Mouse (Mus musculus): ENCODE data around the gene Stat4.
A peak's percentile ranks its signal among the peaks of the same experiment; 100 is the strongest.

Stat4 gene

DNA sequence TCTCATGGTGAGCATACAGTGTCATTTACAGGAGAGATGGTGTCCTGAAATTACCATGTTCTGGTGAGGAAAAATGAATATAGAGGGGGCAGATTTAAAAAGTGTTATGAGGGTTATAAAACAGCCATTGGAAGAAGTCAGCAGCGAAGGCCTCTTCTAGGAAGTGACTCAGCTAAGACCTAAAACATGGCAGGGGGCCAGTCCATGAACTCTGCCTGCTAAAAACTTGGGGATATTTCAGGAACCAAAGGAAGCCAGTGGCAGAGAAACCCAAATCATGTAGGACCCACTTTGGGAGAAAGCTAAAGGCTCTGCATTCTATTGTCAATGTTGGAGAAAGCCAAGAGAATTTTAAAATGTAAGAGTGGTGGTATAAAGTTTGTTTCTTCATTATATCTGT, 125.4 kb downstream of the Stat4 start:
- DNase-seq: no peak

DNA sequence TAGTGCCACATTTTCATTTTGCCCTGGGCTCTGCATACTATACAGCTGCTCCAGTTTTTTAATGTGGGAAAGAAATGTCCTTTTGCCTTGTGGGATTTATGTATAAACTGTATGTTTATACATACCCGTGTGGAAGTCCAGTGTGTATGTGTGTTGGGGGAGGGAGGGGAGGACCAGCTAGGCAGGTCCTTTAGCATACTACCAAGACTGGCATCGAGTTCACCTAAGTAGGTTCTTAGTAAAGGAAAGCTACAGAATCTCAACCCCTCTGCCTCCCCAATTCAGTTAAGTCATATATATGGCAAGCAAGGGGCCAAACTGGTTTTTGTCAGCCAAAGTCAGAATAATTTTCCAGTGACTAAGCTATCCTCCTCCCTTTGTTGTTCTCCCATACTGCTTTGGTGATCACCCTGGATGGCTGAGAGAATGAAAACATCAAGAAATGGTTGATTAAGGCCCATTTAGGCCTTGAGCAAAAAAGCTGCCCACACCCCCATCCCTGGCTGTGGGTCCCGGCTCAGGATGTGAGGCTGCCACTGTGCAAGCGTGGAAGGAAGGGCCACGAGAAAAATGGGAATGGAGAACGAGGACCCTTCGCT, 126.2 kb downstream of the Stat4 start:
- DNase-seq: no peak

DNA sequence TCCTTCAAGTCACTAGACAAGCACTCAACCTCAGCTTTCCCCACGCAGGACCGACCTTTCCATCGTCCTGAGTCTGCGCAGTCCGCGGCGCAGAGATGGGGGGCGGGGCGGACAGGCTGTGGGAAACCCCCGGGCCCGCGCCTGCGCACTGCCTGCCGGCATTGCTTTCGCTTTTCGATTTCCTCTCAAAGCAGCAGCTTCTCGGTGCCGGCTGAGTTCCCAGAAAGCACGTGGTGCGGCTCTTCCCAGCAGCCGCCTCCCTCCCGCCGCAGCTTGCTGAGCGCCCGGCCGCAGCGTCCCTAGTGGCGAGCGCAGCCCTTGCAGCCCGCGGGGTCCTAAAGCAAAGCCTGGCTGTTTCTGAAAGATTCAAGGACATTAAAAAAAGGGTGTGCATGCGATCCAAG, 126.7 kb downstream of the Stat4 start:
- DNase-seq: peak; percentile 98

DNA sequence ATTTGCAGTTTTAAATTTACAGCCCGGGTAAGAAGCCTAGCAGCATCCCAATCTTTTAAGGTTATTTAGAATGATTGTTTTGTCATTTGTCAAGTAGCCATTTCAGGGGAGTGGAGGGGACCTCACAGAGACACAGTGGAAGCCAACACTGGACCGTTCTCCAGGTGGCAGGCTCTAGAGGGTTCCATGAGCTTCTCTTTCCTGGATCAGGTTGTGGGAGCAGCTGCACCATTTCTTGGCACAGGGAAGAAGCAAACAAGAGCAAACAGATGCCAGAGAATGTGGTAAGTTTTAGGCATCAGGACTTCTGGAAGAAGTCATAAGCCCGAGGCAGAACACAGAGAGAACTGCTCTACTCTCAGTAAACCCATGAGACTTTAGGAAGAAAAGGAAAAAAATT, 129.5 kb downstream of the Stat4 start:
- no peak for DNase-seq

DNA sequence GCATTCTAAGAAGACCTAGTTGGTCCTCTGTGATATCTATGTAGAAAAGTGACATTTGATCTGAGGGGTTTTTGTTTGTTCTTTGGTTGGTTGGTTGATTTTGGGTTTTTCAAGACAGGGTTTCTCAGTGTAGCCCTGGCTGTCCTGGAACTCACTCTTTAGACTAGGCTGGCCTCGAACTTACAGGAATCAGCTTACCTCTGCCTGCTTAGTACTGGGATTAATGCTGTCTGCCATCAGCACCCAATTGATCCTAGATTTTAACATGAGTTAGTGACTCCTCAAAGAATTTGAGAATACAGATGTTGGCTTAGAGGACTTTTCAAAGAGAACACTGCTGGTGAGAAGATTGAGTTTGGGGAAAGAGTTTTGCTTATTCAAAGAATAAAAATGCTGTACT, 130.8 kb downstream of the Stat4 start:
- no peak for DNase-seq

DNA sequence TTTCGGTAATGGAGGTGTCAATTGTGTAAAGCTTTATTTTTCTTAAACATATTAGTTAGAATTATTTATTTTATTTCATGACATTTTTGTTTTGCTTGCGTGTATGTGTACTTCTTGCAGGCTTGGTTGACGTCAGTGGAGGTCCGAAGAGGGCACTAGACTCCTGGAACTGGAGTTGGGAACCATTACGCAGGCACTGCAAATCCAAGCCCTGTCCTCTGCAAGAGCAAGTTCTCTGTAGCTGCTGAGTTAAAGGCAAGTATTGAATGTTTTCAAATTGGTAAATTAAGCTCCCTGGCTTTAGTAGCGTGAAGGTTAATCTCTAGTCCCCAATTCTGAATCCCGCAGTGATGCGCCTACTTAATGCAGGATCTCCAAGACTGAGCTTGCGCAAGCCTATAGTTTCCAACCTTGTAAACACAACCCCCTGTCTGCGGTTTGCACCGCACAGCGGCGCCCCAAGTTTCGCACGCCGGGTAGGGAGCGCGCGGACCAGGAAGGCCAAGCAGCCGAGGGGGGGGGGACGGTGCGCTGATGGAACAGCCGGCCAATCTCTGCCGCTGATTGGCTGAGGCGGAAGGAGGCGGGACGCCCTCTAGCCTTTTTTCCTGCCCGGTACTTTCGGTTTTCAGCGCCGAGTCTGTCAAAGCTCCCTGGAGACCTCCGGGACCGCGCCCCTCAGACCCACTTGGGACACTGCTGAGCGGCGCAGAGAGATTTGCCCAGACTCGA, 132.1 kb downstream of the Stat4 start, which contains the start of gene Stat1:
Stat1 (plus strand) TSS at position 581 of the 732 bp plus-strand sequence.
- peak; percentile 78 for DNase-seq

DNA sequence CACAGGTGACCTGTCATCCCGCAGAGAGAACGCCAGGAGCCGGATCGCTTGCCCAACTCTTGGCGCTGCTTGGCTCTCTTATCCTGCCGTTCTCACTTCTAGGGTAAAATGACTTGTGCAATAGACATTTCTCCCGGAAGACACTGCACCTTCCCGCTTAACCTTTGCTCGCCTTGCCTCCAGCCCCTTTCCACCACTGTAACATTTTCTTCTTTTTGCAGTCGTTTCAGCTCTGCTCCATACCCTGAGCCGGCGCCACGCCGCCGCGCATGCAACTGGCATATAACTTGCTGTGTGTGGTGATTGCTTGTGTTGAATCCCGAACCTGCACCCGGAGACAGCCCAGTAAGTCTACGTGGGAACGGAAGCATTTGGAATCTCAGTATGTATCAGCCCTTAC, 132.7 kb downstream of the Stat4 start:
- DNase-seq: no peak

DNA sequence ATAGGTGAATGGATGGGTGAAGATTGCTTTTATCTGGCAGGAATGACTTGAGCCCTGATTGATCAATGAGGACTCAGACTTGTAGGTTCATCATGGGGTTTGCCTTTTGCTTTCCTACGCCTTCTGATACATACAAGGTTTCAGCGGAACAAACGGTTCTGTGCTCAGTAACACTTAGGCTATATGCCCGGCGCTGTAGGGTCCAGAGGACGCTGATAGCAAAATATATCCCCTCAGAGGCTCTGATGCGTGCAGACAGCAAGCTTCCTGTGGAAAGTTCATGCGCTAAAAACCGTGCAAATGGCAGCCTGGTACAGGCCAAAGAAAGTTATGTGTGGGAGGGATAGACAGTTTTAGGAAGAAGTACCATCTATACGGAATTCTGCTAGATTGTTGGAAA, 133.2 kb downstream of the Stat4 start:
- no peak for DNase-seq

DNA sequence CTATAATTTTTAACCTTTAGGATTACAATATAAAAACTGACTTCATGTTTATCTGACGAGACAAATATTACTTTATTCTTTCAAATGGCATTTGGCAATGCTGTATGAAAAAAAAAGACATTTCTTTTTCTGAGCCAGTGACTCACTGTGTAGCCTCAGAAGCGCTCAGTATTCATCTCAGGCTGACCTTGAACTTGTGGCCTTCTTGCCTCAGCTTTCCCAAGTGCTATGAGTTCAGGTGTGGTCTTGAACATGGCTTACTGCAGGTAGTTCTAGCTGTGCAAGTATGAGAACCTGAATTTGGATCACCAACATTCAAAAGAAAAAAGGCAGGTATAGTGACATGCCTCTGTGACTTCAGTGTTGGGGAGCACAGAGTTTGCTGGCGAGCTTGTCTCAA, 134.1 kb downstream of the Stat4 start:
- DNase-seq: no peak

DNA sequence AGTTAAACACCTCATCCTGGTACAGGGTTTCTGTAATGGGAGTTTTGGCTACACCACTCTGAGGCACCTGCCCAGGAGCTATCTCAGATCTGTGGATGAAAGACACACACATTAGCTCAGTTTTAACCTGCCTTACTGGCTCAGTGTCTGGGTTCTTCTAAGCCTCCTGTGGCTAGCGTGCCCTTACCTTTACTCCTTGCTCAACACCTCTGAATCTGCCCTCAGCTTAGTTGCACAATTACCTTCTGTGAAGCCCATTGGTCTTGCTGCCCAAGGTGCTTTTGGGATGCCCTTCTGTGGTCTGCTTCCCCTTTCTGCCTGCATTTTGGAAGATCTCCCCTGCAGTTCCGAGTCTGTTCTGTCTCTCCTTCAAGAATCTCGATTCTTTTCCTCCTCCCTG, 137.9 kb downstream of the Stat4 start:
- DNase-seq: no peak

DNA sequence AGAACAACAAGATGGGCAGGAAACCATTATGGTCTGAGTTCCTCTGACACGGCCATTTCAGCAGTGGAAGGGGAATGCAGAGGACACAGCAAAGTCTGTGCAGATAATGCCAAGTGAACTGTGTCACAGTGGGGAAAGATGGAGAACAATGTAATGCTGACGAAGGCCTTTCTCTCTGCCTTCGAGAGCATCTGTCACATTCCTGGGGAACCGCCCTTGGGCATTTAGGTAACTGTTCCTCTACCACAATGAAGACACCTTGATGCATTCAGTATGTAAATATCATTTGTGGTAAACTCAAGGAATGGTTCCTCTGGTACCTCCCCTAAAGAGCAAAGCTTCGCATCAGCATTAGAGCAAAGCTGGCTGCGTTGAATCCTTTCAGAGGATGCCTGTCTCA, 140.4 kb downstream of the Stat4 start:
- no peak for DNase-seq

DNA sequence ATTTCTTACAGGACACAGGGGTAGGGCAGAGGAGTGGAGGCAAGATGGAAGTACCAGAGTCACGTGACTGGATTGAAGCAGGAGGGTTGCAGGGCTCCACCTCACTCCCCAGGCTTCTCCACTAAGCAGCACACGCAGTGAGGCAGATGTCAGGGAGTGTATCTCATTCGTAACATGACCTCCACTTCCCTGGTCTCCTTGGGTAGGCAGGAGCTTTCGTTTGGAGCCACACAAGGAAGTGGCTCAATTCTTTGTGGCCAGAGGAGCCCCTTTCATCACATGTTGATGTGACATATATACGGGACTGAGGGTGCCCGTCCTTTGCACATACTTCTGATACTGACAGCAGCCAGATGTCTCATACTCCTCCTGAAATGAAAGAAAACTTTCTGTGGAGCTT, 142.8 kb downstream of the Stat4 start:
- no peak for DNase-seq

DNA sequence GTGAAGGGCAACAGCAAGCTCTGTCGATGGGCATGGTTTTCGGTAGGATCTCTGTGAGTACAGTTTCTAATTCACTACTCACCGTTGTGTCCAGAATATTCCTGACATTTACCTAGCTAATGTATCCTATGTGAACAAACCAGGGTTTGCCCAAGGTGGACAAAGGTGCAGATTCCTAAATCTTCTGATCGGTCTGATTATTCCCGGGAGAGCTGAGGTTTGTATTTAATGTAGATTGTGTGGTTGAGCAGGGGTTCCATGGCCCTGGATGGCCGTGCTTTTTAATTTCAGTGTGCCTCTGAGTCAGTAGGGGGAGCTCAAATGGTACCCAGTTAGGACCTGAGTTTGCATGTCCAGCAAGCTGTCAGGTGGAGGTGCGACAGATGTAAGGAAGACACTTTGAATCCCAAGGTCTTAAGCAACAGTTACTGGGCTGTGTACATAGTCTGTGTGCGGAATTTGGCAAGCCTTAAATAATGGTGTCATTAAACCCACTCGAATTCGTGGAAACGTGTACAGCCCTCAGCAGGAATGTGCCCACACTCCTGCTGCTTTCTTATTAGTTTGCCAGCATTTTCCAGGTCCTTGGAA, 144.9 kb downstream of the Stat4 start:
- DNase-seq: no peak

DNA sequence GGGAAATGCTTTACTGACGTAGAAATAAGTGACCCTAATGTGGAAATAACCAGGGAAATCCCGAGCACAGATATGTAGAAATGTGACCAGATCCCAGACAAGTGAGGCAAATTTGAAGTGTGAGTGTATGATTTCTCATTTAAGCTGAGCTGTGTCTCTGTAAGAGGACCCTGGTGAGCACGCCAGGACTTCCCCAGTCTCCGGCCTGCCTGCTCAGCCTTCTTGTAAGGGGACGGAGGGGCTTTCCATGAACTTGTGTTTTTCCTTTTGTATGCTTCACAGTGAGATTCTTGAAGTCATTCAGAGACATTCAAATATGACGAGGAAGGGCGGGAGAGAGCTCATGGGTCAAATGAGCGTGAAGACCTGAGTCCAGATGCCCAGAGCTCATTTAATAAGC, 146.3 kb downstream of the Stat4 start:
- no peak for DNase-seq

DNA sequence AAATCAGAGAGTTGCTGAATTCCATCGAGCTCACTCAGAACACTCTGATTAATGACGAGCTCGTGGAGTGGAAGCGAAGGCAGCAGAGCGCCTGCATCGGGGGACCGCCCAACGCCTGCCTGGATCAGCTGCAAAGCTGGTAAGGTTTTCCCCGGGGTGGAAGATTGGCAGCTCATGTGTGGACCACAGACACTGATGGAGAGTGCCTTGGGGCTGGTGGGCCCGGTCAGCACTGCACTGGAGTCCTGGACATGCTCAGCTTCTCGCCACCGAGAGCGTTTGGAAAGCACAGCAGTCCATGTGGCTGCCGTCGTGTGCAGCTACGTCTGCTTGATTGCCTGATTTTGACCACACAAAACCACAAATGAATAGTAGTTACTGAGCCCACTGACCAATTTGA, 150.3 kb downstream of the Stat4 start:
- no peak for DNase-seq

DNA sequence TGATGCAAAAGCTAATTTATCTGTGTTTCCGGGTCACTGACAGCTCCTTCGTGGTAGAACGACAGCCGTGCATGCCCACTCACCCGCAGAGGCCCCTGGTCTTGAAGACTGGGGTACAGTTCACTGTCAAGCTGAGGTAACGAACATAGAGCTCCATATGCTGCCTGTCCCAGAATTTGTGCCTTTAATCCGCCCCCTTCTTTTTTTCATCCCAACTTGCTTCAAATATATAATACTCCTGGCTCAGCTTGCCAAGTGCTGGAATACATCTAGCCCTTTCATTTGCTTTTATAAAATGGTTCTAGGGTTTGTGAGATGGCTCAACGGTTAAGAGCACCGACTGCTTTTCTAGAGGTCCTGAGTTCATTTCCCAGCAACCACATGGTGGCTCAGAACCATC, 153.6 kb downstream of the Stat4 start:
- DNase-seq: no peak

DNA sequence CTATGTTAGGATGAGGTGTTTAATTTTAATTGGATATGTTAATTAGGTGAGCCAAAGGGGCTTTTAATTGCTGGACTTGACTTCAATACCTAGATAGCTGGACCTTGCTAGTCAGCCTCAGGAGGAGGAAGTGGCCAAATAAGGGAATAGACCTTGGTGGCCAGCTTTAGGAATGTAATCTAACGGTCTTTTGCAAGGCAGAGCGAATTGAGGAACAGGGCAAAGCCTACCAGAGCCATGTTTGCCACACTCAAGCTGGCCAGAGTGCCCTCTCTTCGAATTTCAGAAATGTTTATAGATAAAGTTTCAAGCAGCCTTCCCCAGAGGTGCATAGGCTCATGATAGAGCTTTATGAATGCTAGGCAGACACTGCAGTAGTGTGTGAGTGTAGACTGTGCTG, 154.5 kb downstream of the Stat4 start:
- no peak for DNase-seq

DNA sequence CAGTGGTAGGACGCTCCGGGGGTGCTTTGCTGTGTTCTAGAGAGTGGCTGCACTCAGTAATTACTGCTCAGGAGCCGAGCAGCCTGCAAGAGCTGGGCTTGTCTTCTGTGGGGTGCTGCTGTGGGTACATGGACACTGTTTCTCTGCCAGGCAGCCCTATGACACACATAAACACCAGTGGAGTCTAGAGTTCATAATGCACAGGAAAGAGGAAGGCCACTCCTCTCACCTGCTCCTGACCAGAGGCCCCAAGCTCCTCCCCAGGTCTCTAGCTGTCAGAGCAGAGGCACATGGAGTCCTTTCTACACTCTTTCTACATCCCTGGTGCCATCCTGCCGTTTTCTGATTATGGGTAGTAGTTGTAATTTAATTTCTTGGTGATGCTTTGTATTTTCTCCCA, 155.2 kb downstream of the Stat4 start:
- no peak for DNase-seq

DNA sequence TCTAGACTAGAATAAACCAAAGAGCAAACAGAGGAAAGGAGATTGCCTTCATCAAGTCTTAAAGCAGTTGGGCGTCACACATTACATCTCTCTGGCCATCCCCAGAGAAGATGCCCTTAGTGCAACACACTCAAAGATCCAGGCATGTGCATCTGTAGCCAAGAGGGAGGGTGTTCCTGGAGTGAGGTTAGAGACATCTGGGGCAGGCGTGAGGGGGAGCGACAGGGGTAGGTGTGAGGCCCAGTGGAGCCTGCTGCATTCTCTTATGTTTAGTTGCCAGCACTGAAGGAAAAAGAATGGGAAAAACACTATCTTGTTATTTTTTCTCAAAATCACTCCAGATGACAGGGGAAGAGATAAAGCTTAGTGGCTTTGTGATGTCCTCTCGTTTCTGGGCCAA, 156.2 kb downstream of the Stat4 start:
- DNase-seq: no peak

DNA sequence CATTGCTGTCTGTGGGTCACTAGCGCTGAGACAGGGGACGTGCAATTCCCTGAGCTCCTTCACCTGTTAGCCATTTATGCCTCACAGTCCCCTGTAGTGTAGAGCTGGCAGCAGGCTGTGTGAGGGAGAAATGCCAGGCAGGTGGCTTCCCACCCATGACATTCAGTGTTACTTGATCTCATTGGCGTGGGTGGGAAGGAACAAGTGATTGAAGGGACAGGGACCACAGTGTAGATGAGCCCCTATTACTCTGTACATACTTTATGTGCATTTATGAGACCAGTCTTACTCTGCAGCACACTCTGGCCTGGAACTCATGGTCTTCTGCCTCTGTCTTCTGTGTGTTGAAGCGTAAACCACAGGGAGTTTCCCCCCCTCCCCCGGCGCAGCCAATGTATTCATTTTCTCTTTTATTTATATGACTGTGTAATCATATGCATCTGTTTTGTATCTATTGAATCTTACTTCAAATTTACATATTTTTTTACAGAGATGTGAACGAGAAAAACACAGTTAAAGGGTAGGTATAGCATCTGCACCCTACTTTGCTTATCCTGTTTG, 156.7 kb downstream of the Stat4 start:
- DNase-seq: no peak

DNA sequence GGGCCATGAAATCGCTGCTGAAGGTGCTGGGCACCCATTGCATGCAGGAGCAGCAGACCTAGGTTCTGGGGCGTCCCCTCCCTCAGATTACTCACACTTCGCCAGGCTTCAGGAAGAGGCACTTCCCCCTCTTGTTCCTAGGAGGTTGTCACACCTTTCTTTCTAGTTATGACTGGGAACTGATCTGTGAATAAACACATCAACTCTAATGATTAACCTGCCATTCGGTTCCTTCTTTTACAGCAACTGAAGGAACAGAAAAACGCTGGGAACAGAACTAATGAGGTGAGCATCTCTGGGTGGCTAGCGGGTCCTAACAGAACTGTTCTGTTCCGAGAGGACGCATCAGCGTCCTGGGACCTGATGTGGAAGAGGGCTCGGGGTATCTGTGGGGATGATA, 158.0 kb downstream of the Stat4 start:
- DNase-seq: no peak

DNA sequence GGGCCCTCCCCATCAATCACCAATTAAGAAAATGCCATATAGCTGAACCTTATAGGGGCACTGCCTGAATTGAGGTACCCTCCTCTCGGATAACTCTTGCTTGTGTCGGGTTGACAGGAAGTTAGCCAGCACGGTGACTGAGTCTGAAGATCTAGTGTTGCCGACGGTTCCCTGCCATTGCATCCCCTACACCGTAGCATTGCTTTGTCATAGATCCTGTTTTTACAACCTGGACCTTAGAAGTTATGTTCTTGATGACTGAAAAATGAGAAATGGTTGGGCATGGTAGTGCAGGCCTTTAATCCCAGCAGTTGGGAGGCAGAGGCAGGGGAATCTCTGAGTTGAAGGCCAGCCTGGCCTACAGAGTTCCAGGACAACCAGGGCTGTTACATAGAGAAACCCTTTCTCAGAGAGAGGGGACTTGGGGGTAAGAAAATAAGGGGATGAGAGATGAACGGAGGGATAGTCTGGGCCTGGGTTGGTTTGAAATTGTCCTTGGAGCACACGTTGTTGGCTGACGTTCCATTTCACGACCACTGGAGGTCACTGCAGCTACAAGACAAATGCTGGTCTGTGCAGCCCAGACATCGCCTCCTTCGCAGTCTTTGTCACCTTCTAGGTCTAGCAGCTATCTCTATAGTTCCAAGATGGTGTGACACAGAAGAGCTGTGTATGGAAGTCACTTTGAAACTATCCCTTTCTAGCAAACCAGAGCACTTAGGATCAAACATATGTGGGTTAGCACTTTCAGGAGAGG, 159.4 kb downstream of the Stat4 start:
- DNase-seq: peak; percentile 55

DNA sequence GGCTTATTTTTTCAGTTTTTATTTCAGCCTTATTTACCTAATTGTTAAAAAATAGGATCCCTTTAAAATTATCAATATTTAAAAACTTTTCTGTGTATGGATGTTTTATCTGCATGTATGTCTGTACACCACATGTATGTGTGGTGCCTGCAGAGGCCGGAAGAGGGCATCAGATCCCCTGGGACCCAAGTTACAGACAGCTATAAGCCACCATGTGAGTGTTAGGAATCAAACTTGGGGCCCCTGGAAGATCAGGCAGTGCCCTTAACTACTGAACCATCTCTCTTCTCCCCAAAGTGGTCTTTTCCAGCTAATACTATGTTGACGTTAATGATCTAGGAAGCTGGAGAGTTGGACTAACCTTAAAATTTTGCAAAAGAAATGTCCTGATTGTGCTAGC, 160.5 kb downstream of the Stat4 start:
- no peak for DNase-seq

DNA sequence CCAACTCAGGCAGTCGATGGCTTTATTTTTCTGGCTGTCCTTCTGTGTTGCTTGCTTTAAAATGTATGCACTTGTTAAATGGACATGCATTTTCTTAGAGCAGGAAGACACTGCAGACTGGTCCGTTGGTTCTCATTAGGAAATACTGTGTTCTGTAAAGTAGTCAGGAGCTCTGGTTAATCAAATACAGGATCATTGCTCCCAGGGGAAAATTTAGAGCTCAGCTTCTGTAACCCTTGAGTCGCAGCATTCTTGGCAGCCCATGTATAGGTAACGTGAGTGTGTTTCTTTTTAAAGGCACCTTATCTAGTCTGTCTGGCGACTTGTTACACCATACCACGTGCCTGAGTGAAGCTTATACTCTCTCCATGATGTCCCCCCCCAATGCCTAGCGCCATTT, 161.2 kb downstream of the Stat4 start:
- DNase-seq: no peak

Measured in right cerebral cortex, postnatal 25 days (tissue).